Mouse (Mus musculus): Measurements from ENCODE around the gene St8sia1.

DNA sequence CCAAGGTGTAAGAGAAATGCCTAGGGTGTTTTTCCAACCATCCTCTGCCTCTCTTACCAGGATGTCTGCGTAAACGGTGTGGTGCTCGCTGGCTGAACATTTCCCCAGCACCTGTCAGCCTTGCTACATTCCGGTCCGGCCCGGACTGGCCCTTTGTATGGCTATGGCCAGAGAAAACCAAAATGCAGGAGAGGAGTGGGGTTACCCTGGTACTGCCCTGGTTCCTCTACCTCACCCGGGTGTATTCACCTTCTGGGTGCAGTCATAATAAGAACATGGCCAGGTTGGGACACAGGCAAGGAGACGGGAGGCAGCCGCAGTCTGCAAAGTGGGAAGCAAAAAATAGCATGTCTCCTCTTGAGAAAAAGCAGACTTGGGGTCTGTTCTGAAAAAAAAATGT is 169.2 kb downstream of the St8sia1 start:
- TF ChIP-seq CTCF (IDR thresholded peaks at IDR 0.05; ENCODE audit: insufficient read depth, low read length) = no peak
- TF ChIP-seq POLR2A (IDR thresholded peaks at IDR 0.05; ENCODE audit: borderline replicate concordance, extremely low read depth, low read depth, low read length) = no peak

Measured in lung, adult 2 months (tissue).